Mouse (Mus musculus) E14TG2a.4 (cell line): ENCODE results near the gene Fars2.

ENCODE experiments used
- CTCF ChIP-seq: conservative IDR thresholded peaks from 2 replicates; pipeline ENCODE4 v1.5.1; 2014; ENCODE audit warnings: low read length
- NANOG ChIP-seq: IDR thresholded peaks from 2 replicates; pipeline ENCODE4 v1.6.1; 2014; ENCODE audit warnings: borderline replicate concordance, low read length, mixed read lengths
- POU5F1 ChIP-seq: IDR thresholded peaks from 2 replicates; pipeline ENCODE4 v1.6.1; 2014; ENCODE audit warnings: low read length, borderline replicate concordance

- TF ChIP-seq CTCF, result no peak
- TF ChIP-seq POU5F1, result no peak
- TF ChIP-seq NANOG, result no peak
Observed at GRCm38 (mm10) chr13:36265342-36265744, 148.1 kb downstream of the Fars2 start.
